Mouse (Mus musculus) ovary, postnatal 36 days (tissue): ENCODE results near the gene Ddr1.

Experiments used
- DNase-seq: peaks from one replicate; pipeline ENCODE4 v3.0.0; 2022; ENCODE audit warnings: low spot score, mixed read lengths

Ddr1 gene

DNA sequence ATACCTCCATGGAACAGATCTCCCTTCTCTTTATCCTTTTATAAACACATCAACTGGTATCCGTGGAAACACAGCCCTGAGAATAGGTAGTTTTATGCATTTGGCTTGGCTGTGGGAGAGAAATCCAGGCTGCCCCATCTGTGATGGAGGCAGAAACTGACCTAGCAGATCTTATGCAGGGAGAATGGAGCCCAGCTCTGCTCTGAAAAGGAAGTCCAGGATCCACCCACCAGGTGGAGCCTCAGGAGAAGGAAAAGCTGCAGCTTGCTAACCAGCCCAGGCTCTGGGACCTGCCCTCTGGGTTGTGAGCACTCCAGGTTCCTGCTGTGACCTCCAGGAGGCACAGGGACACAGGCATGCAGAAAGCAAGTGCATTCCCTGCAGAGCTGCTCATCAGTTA, 70.4 kb downstream of the Ddr1 start:
- peak; percentile 39 for DNase-seq
